Mouse (Mus musculus) hindlimb bud, embryonic 11.5 days (tissue): ENCODE data around the gene Musk.

Source experiments
- DNase-seq: peaks from one replicate; pipeline ENCODE4 v3.0.0-alpha.2; 2012; ENCODE audit warnings: low read depth, low spot score; ENCODE audit errors: extremely low spot score

The Musk gene

GRCm38 (mm10) chr4:58413188-58414185 lies 127.7 kb downstream of the Musk start:
- no peak for DNase-seq

- DNase-seq: no peak
These were observed 129.8 kb downstream of the Musk start for GRCm38 (mm10) chr4:58415537-58415936.

- DNase-seq: no peak
These were observed 131.6 kb downstream of the Musk start for GRCm38 (mm10) chr4:58417319-58417718.

DNA sequence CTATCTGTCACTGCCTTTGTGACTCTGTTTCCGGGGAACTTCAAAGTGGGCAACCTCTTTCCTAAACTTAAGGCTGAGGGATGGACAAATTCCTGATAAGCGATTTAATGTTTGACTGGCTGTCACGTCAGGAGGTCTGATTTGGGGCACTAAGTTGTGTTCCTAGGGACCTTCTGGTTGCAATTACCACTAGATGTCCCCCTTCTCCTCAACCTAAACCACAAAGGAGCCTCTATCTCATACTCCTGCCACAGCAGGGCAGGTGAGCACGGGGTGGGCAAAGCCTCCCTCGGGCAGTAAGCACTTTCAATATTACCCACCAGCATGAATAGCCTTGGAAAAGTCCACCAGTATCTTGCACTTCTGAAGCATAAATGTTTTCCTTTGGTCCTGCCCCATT lies 133.5 kb downstream of the Musk start:
- DNase-seq: no peak

DNA sequence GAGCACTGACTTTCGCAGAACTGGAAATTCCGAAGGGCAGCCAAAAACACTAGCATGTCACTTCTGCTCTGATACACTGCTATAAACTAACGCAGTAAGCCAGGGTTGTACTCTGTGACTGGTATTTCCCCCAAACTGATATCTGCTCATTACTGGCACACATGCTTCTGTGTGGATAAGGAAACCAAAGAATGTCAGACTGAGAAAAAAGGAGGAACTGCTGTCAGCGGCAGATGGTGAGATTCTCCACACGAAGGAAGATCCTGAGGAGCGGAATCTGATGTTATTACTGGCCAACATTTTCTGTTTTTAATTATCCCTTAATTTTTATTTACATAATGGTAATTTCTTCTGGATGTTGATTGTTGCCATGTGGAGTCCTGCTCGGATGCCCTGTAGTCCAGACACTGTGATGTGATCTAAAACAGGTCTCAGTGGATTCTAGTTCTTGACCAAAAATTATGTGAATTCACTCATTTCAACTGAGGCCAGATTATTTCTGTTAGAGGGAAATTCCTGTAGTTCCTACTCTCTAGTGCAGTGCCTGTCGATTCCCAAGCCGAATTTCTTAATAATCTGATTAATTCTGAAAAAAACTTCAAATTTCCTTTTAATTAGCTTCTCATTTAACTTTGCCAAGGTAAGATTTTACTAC lies 137.6 kb downstream of the Musk start:
- DNase-seq: no peak
